Mouse (Mus musculus) T-helper 1 cell (primary cell): ENCODE data around the gene Cfap20.

Source experiments
- in situ Hi-C: fragments of 300-600 bp; cut with MboI, MseI; formaldehyde crosslinking; loops from one replicate; pipeline ENCODE4 v1.15.1; 2025; ENCODE audit warnings: high pct_unique_total_duplicates

The Cfap20 gene

DNA sequence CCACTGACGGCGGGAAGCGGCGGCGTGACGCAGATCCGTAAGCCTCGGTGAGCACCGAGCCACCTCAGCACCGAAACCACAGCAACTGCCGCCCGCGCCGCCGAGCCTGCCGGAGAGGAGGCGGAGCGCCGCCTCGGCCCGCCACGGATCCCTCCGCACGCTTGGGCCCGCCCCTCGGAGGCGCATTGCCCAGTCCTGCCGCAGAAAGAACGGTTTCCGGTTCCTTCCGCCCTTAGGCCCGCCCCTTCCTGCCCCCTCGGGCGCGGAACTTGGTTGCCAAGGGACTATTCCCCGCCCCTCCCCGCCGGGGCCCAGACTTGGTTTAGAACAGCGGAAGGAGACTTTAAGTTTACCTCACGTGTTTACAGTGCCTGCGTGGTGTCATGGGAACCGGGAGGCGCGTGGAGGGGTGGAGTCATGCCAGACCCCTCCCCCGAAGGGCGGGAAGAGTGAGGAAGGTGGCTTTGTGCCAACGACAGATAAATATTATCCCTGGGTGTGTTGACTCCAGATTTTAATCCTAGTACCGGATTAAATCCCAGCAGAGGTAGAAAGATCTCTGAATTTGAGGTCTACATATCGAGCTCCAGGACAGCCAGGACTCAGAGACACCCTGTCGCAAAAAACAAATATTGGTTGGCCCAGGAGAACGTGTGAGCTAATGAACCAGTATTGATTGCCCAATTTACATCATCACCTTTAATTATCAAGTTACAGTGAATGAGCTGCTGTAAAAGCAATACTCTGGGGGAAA lies at the start of gene Cfap20:
TSS of gene Cfap20 (minus strand) at position 184 of the 754 bp plus-strand sequence.
- in situ Hi-C loops = no loop called here

DNA sequence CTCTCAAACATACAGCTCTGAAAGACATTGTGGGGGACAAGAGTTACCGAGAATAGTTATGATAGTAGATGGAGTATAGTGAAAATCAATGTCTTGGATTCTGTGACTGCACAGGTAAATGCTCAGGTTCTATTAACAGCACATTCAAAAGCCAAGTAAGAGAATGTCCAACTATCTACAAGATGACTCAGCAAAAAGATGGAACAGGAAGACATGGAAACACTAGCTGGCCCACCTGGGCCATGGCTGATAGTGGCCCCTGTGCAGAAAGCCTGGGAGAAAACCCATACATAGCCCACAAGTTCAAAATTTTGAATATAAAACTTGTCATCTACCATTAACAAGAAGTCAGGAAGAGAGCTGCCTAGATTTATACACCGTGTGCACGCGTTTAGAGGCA lies 35.3 kb upstream of the Cfap20 start:
- in situ Hi-C loops = no loop called here

DNA sequence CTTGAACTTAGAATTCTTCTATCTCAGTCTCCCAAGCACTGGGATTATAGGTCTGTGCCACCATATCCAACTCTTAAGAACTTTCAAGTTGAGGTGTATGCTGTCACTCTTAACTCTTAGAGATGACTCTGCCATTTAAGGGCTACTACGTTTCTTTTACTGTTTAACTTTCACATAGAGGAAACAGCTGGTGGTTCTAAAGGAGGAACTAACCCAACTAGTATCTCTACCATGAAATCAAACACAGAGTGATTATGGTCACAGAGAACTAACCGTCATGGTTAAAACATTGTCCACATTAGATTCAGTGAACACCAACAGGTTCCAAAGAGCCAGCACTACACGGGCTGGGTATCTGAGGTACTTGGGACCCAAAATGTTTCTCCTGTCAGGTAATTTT lies 34.3 kb upstream of the Cfap20 start:
- in situ Hi-C loops = no loop called here

DNA sequence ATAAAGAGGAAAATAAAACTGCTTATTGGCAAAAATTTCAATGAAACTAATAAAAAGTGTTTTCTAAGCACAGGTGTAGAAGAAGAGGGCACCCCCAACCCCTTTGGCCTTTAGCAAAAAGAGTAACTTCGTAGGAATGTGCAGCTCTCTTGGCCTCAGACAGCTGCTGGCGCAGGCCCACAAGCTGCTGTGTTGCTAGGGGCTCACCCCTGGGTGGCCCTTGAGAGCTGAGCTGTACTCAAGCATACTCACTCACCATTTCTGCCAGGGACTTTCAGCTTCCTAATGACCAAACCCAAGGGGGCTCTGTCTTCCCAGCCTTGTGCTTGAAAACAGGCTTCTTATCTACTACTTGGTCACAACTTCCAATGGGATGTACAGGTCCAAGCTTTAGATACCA lies 31.9 kb upstream of the Cfap20 start:
- in situ Hi-C loops = no loop called here

DNA sequence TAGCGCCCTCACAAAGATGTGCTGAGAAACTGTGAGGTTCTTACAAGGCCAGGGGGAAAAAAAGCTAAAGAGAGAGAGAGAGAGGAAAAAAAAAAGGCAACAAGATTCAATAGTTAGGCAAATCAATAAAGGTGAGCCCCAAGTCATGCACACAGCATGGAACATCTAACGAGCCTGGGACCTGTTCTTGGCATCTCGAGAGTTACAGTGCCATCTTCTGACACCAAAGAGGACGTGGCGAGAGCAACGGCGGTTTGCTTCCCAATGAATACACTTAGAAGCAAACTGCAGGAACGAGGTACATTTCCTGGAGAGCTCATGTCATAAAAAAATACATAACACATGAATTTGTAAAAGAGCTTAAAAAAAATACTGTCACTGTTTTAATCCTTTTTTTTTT lies 17.8 kb upstream of the Cfap20 start:
- in situ Hi-C loops = loop anchor here (5.0 kb wide), 1 partner anchor 35 kb away; no protein-coding TSS in a partner anchor

DNA sequence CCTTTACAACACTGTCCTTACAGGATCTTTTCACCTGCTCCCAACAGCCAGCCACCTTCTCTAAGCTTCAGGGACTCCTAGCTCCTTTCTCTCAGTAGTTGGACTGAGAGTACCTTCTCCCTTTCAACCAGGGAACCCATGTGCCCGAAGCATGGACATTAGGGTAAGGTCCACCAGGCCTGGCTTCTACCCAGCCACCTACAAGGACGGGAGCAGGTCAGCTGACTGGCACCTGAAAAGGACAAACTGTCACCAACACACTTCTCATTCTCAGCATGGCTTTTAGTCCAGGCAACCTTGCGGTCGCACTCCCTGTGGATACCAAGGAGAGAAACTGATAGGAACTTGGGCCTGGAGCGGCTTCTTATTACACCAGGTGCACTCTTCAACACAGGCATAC lies 15.6 kb upstream of the Cfap20 start:
- in situ Hi-C loops = loop anchor here (5.0 kb wide), 1 partner anchor 37 kb away; no protein-coding TSS in a partner anchor

DNA sequence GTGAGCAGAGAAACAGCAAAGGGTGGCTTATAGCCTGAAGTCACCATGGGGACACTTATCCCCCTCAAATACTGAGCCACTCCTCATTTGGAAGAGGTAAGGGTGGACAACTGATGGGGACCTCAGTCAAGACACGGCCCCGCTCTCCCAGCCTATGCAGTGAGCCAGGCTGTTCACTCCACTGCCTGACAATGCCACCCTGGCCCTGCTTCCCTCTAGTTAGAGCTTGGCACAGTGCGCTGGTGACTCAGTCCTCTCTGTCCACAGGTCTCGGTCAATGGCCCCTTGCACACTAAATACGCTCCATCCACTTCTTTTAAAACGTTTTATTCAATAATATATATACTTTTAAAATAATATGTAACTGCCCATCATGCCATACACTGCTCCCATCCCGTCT lies 13.0 kb upstream of the Cfap20 start:
- in situ Hi-C loops = no loop called here

DNA sequence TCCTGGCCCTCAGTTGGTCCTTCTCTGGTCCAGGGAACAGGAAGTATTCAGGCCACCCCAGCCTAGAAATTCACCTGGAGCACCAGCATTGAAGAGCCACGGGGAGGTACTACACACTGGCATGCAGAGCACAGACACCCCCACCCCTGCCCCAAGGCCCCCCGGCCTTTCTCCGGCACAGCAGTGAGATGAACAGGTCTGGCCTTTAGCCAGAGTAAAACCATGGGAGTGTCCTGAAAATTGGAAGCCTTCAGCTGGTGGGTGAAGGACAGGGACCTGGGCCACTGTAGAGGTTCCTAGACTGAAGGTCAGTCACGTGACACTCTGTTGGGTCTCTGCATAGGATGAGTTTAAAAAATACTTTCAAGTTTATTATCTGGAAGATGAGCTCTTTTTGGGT lies 10.4 kb upstream of the Cfap20 start:
- in situ Hi-C loops = no loop called here

DNA sequence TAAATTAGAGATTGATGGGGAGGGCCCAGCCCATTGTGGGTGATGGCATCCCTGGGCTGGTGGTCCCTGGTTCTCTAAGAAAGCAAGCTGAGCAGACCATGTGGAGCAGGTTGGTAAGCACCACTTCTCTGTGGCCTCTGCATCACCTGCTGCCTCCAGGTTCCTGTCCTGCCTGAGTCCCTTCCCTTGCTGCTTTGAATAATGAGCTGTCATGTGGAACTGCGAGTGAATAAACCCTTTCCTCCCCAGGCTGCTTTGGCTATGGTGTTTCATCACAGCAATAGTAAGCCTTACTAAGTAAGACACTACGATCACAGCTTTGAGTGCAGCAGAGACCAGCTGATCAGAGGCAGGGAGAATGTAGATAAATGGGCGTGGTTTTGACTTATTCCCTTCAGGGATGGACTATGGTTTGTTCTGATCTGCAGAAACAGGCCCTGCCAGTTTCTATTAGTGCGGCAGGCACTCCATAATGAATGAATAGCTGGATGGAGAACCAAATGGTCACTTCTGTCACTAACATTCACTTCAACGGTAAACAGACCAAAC lies 6.9 kb upstream of the Cfap20 start:
- in situ Hi-C loops = no loop called here

DNA sequence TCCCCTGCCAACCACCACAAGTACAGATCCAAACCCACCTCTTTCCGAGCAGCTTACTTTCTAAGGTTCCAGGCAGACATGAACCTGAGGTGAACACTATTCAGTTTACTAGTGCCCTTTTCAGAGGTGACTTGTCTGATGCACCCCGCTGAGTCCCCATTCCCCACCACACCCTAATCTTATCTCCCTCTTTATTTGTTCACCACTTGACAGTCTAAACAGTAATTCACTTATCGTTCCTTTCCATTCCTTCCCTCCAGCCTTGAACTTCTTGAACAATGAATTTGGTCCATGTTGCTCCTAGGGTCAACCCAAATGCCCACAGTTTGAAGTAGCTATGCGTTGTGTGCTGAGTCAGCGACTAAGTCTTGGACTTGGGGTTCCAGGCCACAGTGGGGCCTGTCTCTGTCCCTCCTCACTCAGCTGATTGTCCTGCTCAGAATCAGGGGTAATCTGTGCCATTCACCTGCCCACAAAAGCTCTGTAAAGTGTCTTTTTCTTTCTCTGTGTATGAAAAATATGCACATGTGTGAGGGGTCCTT lies 5.6 kb upstream of the Cfap20 start:
- in situ Hi-C loops = no loop called here

DNA sequence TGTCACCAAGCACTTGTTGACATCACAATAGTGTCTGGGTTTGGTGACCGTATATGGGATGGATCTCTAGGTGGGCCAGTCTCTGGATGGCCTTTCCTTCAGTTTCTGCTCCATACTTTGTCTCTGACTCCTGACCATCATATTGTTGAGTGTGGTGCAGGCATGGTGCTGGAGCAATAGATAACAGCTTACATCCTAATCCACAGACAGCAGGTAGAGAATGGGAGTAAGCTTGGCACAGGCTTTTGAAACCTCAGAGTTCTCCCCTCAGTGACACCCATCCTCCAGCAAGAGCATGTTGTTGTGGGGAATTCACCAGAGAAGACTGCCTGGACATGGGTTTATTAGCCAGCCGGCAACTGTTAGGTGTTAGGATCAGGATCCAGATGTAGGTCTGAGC lies 4.8 kb upstream of the Cfap20 start:
- in situ Hi-C loops = no loop called here

DNA sequence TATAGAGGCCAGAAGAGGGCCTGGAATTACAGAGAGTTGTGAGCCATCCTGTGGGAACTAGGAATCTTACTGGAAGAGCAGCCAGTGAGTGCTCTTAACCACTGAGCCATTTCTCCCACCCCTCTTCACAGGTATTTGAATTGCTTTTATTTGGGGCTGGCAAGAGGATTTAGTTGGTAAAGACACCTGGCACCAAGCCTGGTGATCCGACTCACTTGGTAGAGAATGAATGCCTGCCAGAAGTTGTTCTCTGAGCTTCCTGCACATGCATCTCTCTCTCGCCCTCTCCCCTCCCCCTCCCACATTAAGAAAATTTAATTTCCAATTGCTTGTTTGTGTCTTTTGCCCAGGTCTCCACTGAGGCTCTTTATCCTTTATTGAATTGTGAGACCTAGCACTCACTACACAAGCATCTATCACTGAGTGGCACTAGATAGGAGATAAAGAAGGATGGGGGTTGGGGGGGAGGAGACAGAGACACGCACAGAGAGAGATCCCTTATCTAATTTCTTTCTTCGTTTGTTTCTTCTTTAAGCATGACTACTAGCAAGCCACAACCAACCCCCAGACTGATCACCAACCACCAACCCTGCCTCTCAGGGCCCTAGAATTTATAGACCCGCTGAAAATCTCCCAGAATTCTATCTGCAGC lies 2.8 kb upstream of the Cfap20 start:
- in situ Hi-C loops = no loop called here

DNA sequence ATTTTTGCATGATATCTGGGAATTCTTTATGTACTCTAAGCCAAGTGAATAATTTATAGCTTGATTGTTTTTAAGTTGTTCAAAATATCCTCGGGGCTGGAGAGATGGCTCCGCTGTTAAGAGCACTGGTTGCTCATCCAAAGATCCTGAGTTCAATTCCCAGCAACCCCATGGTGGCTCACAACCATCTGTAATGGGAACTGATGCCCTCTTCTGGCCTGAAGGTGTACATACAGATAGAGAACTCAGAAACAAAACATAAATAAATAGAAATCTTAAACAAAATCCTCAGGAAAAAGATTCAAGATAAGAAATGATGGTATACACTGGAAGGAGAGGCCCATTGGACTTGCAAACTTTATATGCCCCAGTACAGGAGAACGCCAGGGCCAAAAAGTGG lies 1.3 kb upstream of the Cfap20 start:
- in situ Hi-C loops = no loop called here

DNA sequence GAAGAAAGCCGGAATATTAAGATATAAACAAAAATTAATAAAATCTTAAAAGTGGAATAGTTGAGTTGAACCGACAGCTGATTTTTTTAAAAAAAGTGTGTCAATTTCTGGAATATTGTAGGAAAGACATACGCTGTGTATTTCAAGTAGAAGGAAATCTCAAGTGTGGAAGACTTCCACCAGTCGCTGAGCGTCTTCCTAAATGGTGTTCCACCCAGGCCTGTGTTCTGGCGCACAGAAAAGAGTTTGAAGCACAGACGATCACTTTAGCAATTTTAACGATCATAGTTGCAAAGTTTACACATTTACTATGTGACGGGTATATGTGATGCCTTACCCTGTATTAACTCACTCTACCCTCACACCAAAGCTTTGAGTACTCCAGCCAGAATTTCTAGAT lies 802 bp upstream of the Cfap20 start:
- in situ Hi-C loops = no loop called here

DNA sequence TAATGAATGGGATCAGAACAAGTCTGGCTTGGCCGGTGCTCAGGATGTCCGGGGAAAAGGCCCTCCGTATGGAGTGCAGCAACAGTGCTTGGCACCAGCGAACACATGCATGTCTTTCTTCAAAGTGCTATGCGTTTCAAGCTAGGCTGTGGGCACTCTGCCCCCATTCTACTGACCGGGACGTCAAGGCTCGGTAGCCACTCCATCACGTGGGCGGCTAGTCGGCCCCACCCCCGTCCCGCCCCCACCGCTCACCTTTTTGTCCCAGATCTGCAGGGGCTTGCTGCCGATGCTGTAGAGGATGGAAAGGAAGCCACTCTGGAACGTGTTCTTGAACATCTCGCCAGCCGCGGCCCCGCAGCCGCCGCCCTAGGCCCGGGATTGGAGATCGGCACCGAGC lies 436 bp downstream of the Cfap20 start:
- in situ Hi-C loops = no loop called here

DNA sequence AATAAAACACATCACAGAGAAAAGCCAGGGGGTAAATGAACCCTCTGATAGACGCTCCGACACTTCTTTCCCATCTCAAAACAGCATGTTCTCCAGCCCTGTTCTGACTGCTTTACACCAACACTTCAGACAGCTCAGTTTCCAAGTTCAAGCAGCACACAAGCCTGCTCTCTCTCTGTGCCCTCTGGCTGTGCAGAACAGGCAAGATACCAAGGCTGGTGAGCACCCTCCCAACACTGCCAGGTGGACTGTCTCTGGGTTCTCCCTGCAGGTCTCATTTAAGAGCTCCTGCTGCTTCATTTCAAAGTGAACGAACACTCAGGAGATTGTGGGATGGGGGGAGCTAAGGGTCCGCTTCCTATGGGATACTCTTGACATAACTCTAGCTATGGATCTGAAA lies 1.5 kb downstream of the Cfap20 start:
- in situ Hi-C loops = no loop called here

DNA sequence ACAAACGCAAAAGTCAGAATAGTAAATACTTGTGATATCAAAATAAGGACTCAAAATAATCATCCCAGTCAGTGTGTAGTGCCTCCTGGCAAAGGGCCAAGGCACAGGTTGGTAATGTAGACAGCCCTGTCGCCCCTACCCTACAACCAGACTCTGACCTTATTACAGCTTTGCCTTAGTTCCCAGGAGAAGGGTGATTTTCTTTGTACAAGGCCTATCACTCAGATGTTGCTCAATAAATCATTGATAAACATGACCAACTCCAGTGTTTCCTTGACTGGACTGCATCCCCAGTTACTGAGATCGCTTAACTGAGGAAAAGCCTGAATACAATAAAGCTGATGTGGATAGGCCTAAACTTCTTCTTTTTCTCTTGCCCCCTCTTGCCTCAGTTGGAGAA lies 2.2 kb downstream of the Cfap20 start:
- in situ Hi-C loops = no loop called here

DNA sequence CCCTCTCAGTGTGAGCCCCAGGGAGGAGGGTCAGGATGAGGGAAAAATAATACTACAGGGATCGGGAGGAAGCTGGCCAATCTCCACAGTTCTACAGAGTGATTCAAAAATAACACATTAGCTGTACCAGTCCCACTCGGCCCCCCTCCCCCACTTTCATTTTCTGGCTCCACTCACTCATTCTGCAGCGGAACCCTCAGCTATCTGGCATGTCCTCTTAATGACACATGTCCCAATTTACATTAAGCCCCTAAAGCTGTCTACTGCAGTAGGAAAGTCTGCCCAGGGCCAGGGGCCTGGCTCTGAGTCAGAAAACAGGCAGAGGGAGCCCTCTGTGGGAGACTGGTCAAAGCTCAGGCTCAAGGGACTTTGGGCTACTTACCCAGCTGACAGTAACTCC lies 4.7 kb downstream of the Cfap20 start:
- in situ Hi-C loops = loop anchor here (5.0 to 10.0 kb wide), 2 partner anchors 78 to 95 kb away; partner anchors contain the start of genes Mmp15, Usb1 and Zfp319

DNA sequence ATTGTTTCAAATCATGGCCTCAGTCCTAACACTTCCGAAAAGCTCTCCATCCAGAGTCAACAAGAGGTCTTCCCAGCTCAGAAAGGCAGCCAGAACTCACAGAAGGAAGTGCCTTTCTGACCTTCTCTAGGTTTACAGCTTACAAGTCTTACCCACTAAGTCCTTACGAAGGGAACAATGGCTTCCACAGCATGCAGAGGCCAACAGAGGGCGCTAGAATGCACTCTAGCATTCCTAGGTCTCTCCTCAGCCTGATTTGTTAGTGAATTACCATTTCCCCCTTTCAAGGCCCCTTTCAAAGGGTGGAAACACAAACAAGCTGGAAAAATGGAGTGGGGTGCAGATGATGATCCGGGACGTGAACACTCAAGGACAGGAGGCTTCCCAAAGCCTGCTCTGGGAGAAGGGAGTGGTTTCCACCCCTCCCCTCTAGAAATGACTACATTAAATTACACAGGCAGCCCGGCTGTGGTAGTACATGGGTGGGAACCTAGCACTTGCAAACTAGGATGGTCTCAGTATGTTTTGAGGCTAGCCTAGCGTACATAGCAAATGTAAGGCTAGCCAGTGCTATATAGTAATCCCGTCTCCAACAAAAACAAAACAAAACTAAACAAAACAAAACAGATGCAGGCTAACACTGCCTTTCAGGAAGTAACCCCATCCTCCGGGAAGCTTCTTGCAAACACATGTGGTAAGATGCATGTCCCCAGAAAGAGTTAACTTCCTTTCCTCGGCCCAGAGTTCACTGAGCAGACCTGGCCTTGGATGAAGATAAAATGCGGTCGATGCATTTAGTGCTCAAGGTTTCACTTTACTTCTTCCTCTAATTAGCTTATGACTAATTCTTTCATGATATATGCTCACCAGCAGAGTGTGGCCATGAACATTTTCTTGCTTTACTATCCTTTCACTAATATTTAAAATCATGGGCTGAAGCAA lies 6.8 kb downstream of the Cfap20 start:
- in situ Hi-C loops = loop anchor here (5.0 to 10.0 kb wide), 2 partner anchors 76 to 93 kb away; partner anchors contain the start of genes Mmp15, Usb1 and Zfp319

DNA sequence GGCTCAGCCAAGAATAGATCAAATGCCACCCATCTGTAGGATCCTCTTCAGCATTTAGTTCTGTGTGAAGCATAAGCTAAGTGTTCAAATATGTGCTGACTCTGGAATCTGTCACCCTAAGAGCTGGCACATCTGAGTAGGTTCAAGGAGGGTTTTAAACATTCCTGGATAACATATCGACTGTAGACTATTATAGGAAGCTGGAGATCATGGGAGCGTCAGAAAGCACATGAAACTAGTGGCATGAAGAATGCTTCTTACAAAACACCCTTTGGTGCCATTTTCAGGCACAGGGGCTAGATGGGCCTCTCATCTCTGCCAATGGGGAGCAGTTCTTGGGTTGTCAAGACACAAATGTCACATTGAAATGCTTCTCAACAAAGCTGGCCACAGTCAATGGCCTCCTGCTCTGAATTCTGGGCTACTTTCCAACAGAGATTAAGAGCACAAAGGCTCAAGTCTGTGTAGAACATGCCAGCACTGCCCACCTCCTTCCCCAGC lies 7.8 kb downstream of the Cfap20 start:
- in situ Hi-C loops = loop anchor here (5.0 to 10.0 kb wide), 2 partner anchors 75 to 92 kb away; partner anchors contain the start of genes Mmp15, Usb1 and Zfp319

DNA sequence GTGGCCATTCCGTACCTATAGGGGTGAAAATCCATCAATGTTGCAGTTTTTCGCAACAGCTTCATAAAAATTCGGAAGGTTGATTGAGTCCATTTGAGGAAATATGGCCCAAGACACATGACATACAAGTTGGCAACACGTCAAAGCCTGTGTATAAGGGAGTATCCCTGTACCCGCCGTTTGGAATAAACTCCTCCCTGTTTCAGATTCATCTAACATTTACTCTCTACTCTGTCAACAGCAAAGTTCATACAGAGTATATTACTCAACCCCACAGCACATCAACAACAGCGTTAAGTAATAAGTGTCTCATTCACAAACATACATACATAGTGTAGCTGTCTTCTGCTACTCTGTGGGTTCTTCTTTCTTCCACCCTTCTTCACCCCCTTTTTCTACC lies 10.0 kb downstream of the Cfap20 start:
- in situ Hi-C loops = loop anchor here (5.0 to 10.0 kb wide), 2 partner anchors 72 to 90 kb away; partner anchors contain the start of genes Mmp15, Usb1 and Zfp319
